Mouse (Mus musculus): ENCODE results near the gene Trim71.

The Trim71 gene

DNA sequence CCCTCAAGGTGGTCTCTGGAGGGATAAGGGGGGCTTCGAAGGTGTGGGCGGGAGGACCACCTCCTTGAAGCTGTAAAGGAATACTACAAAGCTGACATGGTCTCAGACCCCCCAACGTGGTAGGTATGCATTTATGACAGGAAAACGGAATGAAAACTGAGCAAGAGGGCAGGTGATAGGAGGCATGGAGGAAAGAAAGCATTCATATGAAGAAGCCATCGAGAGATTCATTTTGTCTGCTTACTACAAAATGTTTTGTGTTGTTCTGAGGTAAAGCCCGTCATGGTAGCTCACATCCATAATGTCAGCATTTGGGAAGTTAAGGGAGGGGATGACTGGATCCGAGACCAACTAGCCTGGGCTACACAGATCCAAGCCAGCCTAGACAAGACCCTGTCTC, 4.0 kb downstream of the Trim71 start:
- no peak for DNase-seq (ENCODE audit: extremely low read depth, insufficient read length, low spot score)

DNA sequence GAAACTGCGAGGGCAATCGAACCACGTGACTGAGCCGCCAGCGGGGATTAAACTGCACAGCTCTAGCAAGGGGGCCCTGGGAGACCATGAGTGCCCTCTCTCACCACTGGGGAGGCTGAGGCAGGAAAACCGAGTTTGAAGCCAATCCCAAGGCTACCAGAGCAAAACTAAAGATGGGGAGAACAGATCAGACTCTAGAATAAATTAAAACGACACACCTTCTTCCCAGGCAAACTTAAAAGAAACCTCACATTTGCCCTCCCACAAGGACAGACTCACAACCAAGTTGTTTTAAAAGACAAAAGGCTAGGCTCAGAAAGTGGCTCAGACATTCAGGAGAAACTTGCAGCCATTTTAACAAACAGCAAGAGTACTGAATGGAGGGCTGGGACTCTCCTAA, 7.1 kb downstream of the Trim71 start:
- no peak for DNase-seq (ENCODE audit: extremely low read depth, insufficient read length, low spot score)

DNA sequence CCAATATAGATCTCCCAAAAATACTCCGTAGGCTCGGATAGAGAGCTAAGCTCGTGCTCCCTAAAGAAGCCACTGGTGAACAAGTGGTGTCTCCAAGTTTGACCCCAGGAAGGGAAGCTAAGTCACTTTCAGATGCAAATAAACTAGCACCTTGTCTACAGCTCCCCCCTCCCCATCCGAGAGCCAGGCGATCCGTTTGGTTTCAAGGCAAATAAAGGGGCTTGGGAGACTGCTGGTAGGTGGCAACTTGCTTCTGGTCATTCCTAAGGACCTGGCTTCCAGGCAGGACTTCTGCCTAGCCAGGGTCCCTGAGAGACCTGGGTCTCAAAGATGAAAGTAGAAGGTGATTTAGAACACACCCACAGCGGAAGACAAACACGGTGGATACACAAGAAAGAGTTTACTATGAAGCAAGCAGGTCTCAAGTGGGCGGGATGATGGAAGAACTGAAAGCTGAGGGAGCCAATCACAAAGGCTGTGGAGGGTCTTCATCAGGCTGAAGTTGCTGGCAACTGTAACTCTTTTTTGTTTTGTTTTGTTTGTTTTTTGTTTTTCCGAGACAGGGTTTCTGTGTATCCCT, 7.8 kb downstream of the Trim71 start:
- no peak for DNase-seq (ENCODE audit: extremely low read depth, insufficient read length, low spot score)

DNA sequence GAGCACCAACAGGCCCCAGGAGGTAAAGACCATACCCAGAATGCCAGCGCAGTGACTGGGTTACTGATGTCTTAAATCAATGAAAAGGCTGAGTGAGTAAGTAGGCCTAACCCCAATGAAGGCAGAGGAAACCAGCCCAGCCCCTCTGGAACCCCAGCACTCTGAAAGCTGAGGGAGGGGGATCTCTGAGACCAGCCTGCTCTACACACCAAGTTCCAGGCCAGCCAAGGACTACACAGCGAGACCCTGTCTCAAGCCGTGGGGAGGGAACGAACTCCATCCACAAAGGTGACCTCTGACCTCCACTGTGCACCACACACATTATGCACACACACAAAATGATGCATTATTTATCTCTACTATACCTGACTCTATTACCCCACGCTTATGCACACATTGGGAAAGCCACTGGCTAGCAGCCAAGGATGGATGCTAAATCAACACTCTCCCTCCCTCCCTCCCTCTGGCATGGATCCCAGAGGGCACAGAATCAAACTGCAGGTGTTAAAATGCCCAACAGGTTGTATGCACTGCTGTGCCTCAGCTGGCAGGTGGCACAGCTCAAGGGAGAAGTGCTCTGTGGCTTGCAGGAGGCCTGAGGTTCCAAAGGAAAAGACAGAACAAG, 9.7 kb downstream of the Trim71 start:
- no peak for DNase-seq (ENCODE audit: extremely low read depth, insufficient read length, low spot score)

DNA sequence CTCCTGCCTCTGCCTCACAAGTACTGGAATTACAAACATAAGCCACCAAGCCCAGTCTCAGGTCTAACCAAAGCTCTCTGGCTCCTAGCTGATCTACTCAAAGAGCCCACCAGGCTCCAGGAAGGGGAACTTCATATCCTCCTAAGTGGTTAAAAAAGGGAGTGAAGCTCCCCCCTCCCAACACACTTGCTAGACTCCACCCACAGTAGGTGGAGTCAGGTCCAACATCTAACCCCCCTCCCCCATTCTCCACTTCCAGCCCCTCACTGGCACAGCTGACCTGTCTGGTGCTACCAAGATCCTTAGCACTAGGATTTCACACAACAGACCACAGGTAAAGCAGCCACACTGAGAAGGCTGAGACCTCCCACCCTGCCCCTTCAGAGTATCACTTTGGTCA, 10.3 kb downstream of the Trim71 start:
- no peak for DNase-seq (ENCODE audit: extremely low read depth, insufficient read length, low spot score)

DNA sequence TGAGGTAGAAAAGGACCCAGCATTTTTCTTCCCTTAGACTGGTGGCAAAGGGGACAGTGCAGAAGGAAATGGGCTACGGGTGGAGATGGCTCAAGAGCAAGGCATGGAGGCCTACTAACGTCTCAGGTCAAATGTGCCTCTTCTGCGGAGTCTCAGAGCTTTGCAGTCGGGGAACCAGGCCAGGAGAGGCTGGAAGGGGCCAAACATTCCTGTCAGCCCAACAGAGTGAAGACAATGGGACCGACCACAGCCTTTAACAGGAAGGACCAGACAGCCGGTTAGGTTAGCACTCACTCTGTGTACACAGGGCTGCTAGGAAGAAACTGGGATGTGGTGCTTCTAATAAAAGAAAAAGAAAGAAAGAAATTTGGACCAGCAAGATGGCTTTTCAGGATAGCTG, 14.1 kb downstream of the Trim71 start:
- no peak for DNase-seq (ENCODE audit: extremely low read depth, insufficient read length, low spot score)

DNA sequence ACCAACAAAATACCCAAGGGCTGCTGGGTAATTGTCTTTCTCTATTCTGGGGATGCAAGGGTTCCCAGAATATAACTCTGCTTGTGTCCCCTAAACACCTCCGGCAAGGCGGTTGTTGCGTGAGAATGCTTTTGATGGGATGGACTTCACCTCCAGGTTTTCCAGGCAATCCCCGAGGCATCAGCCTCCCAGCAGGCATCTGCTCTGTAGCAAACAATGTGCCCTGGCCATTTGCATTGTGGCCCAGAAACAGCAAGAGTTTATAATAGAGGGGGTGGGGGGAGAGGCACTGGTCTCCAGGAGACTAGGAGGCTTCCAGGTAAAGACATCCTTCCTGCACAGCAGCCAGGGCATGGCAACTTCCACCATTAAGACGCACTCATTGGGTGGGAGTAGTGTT, 15.1 kb downstream of the Trim71 start:
- no peak for DNase-seq (ENCODE audit: extremely low read depth, insufficient read length, low spot score)

DNA sequence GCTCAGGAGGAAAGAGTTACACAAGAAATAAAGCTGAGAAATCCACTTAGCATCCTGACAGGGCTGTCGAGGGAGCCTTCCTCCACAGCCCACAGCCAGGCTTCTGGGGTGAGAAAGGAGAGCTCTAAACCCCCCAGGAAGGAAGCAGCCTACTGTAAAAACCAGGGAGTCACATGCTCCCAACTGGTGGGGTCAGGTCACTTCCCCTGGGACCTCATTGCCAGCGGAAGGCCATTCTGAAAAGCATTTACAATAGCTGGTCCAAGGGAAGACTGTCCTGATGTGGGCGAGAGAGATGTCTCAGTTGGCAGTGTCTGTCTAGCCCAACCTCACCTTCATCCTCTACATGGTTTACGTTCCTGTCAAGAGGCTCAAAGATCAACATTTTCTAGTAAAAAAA, 15.7 kb downstream of the Trim71 start:
- no peak for DNase-seq (ENCODE audit: extremely low read depth, insufficient read length, low spot score)

DNA sequence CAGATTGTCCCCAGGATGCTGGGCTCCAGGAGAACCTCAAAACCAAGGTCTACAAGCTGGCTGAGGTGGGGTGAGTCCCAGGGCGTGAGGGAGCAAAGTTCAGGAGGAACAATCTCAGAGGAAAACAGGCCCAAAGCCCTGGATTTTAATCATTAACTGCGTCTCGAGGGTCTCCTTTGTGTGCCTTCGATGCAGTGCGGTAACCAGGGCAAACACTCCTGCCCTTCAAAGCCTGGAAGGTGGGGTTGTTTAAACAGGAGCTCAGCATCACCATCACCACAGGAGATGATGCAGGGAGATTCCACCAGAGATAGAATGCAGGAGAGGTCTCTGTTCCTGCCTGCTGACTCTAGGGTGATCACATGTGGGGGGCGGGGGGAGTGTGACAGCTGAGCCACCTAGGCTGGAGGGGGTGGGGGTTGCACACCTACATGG, 16.5 kb downstream of the Trim71 start:
- no peak for DNase-seq (ENCODE audit: extremely low read depth, insufficient read length, low spot score)

DNA sequence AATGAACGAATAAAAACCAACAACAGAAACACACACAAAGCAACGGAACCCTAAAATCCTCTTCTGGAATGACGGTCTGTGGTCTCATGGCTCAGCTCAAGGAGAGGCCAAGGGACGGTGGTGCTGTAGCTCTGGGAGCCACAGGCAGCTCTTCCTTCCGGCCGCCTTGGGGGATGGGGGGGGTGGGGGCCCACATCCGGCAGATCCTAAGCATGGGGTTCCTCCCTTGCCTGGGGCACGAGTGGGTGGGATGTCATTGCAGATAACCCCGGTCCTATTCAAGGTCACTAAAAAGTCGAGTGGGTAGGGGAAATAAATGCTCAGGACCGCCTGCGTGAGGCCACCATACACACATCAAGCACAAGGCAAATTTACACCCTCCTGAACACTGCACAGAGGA, 17.4 kb downstream of the Trim71 start:
- DNase-seq (ENCODE audit: extremely low read depth, insufficient read length, low spot score): no peak

DNA sequence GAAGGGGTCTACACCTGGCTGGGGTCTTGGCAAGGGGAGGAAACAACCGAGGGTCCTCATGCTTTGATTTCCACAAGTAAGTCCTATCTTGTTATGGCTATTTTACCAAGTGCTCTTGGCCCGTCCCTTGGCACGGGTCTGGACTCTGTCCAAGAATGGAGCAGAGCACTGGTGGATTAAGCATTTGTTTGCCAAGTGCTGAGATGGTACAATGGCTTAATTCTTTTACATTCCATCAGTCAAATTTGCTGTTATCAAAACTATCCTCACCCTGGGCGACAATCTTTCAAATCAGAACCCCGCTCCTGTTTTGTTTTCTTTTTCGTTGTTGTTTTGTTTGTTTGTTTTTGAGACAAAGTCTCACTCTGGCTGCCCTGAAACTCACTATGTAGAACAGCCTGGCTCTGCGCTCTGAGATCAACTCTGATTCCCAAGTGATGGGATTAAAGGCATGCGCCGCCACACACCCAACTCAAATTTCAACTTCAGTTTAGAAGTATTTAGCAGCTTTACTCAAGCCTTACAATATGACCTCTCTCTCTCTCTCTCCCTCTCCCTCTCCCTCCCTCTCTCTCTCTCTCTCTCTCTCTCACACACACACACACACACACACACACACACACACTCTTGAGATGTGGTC, 19.3 kb downstream of the Trim71 start:
- DNase-seq (ENCODE audit: extremely low read depth, insufficient read length, low spot score): no peak

DNA sequence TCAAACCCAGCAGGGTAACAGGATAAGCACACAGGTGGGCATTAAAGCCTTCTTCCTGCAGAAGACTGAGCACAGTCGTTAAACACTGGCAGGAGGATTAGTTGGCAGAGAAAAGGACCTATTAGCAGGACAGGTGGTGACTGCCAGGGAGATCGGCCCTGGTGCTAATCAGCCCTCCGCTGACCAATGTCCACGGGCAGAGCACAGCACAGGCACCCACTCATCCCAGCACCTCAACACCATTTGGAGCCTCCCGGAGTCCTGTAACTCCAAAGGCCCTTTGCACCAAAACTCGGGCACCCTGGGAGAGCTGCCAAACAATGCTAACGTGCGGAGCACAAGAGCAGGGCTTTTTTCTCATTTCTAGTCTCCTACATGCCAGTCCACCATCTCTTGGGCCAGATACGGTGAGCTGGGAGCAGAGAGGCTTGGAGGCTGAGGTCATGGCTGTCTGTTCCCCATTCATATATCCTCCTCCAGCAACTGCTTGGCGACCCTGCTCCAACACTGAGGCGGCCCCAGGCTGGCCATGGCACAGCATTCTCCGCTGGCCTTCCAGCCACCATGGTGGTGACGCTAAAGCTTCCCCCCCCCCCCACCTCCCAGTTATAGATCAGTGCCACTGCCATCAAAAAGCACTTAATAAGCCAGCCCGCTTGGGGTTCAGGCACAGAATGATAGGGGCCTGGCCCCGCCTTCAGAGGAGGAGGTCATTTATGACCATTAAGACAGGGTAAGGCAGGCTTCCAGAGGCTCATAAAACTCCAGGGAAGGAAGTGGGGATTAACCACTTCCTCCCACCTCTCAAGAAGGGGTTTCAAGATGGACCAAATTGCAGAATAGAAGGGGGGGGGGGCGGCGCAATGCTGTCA, 20.1 kb downstream of the Trim71 start:
- no peak for DNase-seq (ENCODE audit: extremely low read depth, insufficient read length, low spot score)

DNA sequence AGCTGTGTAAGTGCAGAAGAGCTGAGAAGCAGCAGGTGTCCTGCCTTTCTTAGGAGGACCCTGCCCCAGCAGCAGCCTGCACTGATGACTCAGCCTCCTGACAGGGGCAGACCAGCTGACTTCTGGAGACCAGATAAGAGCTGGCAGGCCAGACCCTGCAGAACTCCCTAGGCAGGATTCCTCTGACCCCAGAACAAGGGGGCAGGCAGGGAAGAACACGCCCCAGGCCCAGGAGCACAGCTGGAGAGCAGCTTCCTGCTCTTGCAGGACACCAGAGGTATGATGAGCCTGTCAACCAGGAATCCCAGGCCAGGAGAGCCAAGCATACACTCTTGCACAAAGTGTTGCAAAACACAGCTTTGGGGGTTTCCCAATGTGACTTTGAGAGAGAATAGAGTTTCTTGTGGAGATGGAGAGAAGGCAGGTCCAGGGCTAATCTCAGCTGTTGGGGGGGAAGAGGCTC, 22.9 kb downstream of the Trim71 start:
- DNase-seq (ENCODE audit: extremely low read depth, insufficient read length, low spot score): no peak

DNA sequence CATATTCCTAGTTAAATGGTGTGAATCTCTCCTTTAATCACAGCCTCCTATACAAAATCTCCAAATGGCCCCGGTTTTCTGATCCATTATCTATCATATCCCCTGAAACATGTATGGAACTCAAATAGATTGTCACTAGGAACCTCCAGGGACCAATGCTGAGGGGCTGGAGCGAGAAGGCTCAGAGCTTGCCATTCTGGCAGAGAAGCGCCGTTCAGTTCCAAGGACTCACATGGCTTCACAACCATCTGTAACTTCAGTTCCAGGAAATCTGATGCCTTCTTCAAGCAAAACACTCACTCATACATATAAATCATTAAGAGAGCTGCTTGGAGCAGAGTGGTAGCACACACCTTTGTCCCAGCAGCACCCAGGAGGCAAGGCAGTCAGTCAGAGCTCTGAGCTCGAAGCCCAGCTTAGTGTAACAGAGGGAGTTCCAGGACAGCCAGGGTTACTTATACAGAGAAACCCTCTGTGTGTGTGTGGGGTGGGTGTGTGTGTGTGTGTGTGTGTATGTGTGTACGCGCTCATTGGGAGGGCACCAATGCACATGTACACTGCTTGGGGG, 25.1 kb downstream of the Trim71 start:
- no peak for DNase-seq (ENCODE audit: extremely low read depth, insufficient read length, low spot score)

DNA sequence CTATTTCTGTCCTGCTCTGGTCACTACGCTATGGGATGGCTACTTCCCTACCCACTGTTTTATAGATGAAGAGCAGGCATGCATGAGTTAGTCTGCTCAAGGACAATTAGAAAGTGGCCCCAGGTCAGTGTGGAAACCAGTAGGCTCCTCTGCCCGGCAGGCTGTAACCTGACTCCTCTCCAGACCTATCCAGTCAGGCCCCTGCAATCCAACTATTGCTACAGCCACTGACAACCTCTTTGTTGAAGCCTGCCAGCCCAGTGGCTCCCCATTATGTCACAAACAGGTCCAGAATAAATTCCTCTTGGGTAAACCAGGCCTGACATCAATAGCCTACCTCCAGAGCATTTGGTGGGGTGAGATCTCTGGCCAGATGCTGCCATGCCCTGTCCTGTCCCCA, 27.5 kb downstream of the Trim71 start:
- DNase-seq (ENCODE audit: extremely low read depth, insufficient read length, low spot score): no peak

DNA sequence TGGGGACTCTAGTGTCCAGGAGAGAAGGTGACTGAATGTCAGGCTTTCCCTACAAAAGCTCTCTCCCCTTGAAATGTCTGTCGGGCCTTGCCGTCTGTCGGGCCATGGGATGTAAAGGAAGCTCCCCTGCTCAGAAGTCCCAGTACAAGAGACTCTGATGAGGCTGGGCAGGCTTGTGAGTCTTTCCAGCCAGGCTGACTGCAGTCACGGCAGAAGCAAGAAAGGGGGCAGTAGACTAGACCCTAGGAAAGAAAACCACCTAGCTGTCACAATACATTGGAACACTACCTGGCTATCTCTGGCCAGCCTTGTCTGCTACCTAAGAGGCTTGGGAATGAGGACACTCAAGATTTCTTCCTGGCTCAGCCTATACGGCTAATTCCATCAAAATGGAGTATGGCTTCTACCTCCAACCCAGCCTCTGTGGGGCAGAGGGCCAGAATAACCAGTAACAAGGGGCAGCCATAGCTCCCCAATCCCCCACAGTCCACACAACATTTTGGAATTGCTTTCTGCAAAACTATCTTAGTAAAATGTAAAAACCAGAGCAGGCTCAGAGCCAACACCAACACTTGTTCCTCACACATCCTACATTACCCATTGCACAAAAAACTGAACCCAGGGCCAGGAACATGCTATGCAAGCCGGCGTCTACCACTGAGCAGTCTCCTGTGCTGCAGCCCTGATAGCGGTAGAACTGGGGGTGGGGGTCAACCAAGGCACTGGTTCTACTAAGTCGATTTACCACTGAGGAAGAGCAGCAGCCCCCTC, 29.2 kb downstream of the Trim71 start:
- no peak for DNase-seq (ENCODE audit: extremely low read depth, insufficient read length, low spot score)

DNA sequence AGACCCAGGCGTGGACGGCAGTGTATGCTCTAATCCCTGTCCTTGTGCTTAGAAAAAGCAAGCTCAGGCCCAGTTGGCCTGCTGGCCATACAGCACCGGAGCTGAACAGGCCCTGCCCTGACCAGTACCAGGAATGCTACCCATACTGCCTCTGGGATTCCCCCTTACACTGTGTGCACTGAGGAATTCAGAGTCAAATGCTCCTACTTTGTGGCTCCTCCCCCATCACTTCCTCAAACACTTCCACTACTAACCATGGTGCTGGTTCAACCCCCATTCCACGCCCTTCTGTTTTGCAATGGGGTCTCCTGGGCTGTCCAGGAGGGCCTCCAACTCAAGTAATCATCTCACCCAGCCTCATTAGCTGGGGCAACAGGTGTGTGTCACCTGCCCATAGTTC, 30.3 kb downstream of the Trim71 start:
- DNase-seq (ENCODE audit: extremely low read depth, insufficient read length, low spot score): no peak

DNA sequence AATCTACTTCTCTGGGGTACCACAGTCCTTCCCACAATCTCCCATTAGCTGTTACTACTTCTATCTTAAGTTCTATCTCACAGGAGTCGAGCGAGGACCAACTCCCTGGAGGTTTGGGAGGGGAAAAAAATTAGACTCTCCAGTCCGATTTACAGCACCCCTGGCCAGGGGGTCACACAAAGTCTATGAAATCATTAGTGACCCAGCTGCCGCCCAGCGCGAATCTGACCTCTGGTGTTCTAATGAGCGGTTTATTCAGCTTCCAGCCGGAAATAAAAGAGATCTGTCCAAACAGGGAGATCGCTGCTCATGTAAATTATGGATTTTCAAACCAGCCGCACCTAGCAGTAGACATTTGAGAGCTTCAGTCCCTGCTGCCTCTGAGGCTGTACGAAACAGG, 32.9 kb downstream of the Trim71 start:
- no peak for DNase-seq (ENCODE audit: extremely low read depth, insufficient read length, low spot score)

DNA sequence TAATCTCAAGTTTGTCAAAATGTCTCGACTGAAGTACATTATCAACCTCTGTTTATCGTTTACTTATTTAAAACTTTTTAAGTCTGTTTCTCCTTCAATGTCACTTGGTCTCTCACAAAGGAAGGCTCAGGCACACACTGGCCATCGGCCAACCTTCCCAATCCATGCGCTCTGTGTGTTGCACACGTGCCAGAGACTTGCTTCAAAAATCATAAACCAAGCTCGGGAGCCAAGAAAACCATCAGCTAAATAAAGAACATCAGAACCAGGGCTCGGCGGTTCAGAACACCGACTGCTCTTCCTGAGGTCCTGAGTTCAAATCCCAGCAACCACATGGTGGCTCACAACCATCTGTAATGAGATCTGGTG, 35.5 kb downstream of the Trim71 start:
- no peak for DNase-seq (ENCODE audit: extremely low read depth, insufficient read length, low spot score)

DNA sequence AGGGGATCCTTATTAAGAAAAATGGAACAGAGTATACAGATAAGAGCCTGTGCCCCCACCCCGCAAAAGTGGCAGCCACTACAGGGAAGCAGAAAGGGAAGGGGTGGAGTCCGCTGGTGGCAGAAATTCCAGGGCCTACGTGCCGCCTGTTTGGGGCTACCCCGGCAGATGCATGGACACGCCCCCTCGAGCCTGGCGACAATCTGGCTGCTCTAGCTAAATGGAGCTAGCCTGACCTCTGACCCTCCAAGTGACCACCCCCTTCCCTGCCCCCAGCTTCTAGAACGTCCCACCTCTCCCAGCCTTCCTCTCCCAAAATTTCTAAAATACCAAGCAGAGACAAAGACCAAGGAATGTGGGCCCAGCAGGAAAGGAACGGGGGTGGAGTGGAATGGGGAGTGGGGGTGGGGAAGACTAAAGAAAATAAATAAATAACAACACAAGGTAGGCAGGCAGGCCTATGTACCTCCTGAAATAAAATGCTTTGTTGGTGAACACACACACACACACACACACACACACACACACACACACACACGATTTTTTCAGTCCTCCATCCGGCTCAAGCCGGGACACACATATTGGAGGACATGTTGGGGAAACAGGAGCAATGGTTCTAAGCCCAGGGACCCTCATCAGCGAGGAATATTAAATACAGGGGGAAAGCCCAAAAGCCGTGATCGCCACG, 36.0 kb downstream of the Trim71 start:
- peak; percentile 75 for DNase-seq (ENCODE audit: extremely low read depth, insufficient read length, low spot score)

Data from 3134 (cell line).